Comparison of ENCODE assay signal across 26 mouse cellular contexts in genomic region chr3:156955094-156955493, GRCm38 (mm10).
"Had no signal": no experiment of that assay in that cellular context is flagged by ENCODE, and none has a peak within 500 bp of the region (broad histone marks: within the 10 kb centered on the region; RNA-seq: fewer than 3 reads in every experiment).

No protein-coding gene starts in this region.

- H3K27ac ChIP-seq: heart, embryonic 13.5 days; heart, embryonic 15.5 days; hindbrain, embryonic 13.5 days; hindbrain, embryonic 15.5 days; hindbrain, postnatal 0 days; layer of hippocampus, adult 2 months; left cerebral cortex, adult 2 months; limb, embryonic 10.5 days; limb, embryonic 12.5 days; liver, embryonic 13.5 days; liver, embryonic 15.5 days had no signal

- H3K9ac ChIP-seq: heart, embryonic 13.5 days; heart, embryonic 15.5 days; hindbrain, embryonic 13.5 days; hindbrain, embryonic 15.5 days; limb, embryonic 12.5 days; liver, embryonic 13.5 days; liver, embryonic 15.5 days; liver, postnatal 0 days had no signal

- H3K4me3 ChIP-seq: heart, embryonic 13.5 days; heart, embryonic 15.5 days; hindbrain, embryonic 13.5 days; hindbrain, embryonic 15.5 days; layer of hippocampus, adult 2 months; left cerebral cortex, adult 2 months; limb, embryonic 10.5 days; limb, embryonic 12.5 days; liver, embryonic 13.5 days; liver, embryonic 15.5 days had no signal

- DNase-seq: gastrocnemius, postnatal 14 days; gastrocnemius, postnatal 36 days; heart, adult 18-20 months; heart, postnatal 14 days; heart, postnatal 36 days; kidney, adult 18-20 months; kidney, adult 8-10 months; kidney, postnatal 10 days; kidney, postnatal 25 days; kidney, postnatal 4 days; liver; liver, embryonic 13.5 days; liver, postnatal 0 days had no signal

- H3K36me3 ChIP-seq: heart, embryonic 13.5 days; heart, embryonic 15.5 days; hindbrain, embryonic 13.5 days; hindbrain, embryonic 15.5 days; limb, embryonic 10.5 days; limb, embryonic 12.5 days; liver, embryonic 13.5 days; liver, embryonic 15.5 days had no signal

- H3K9me3 ChIP-seq: heart, embryonic 13.5 days; heart, embryonic 15.5 days; hindbrain, embryonic 13.5 days; hindbrain, embryonic 15.5 days; limb, embryonic 10.5 days; limb, embryonic 12.5 days; liver, embryonic 13.5 days; liver, embryonic 15.5 days had no signal

- H3K4me2 ChIP-seq: heart, embryonic 11.5 days; heart, embryonic 13.5 days; heart, embryonic 15.5 days; hindbrain, embryonic 13.5 days; hindbrain, embryonic 15.5 days; limb, embryonic 12.5 days; liver, embryonic 11.5 days; liver, embryonic 13.5 days; liver, embryonic 15.5 days had no signal

- H3K4me1 ChIP-seq: hindbrain, embryonic 13.5 days; hindbrain, embryonic 15.5 days; limb, embryonic 10.5 days; limb, embryonic 12.5 days; liver, embryonic 13.5 days; liver, embryonic 15.5 days had no signal

- H3K27me3 ChIP-seq: heart, embryonic 13.5 days; heart, embryonic 15.5 days; hindbrain, embryonic 13.5 days; hindbrain, embryonic 15.5 days; limb, embryonic 12.5 days; liver, embryonic 13.5 days; liver, embryonic 15.5 days had no signal

- ATAC-seq: hindbrain, postnatal 0 days; intestine, embryonic 16.5 days; liver, postnatal 0 days had no signal
